Mouse (Mus musculus) forebrain, embryonic 15.5 days (tissue): ENCODE measurements at regions not wholly inside any gene's neighbourhood (a gene's known extent, or its start where the extent isn't known, plus 50 kb on each side); places are given as distances from the start of the nearest gene placed in this dataset.

ENCODE experiments used
- ATAC-seq: fragments of 200-750 bp; cut with Nextera tagmentation; replicated peaks from 2 replicates; pipeline ENCODE4 v1.8.0; 2017; ENCODE audit warnings: mild to moderate bottlenecking, moderate TSS enrichment, moderate library complexity
- H3K27ac ChIP-seq: fragments of 300-500 bp; sonication (generic); replicated peaks from 2 replicates; pipeline ENCODE4 v1.5.1; 2015; ENCODE audit warnings: mild to moderate bottlenecking, inconsistent platforms
- H3K27me3 ChIP-seq: fragments of 300-500 bp; sonication (generic); 2 replicates; pipeline ENCODE4 v1.6.1; 2015; ENCODE audit warnings: inconsistent platforms
- H3K36me3 ChIP-seq: fragments of 300-500 bp; sonication (generic); 2 replicates; pipeline ENCODE4 v1.6.1; 2015; ENCODE audit warnings: mild to moderate bottlenecking, inconsistent platforms
- H3K4me1 ChIP-seq: fragments of 300-500 bp; sonication (generic); 2 replicates; pipeline ENCODE4 v1.6.1; 2015; ENCODE audit warnings: inconsistent platforms
- H3K4me2 ChIP-seq: fragments of 300-500 bp; sonication (generic); replicated peaks from 2 replicates; pipeline ENCODE4 v1.6.1; 2015; ENCODE audit warnings: mild to moderate bottlenecking, inconsistent platforms
- H3K4me3 ChIP-seq: fragments of 300-500 bp; sonication (generic); 2 replicates; pipeline ENCODE4 v1.5.1; 2015; ENCODE audit warnings: mild to moderate bottlenecking, inconsistent platforms
- H3K9ac ChIP-seq: fragments of 300-500 bp; sonication (generic); replicated peaks from 2 replicates; pipeline ENCODE4 v1.6.1; 2015; ENCODE audit warnings: mild to moderate bottlenecking, inconsistent platforms
- H3K9me3 ChIP-seq: fragments of 300-500 bp; sonication (generic); 2 replicates; pipeline ENCODE4 v1.6.1; 2016; ENCODE audit warnings: inconsistent platforms
- WGBS: fragments of 180-500 bp; shearing (Covaris S2); methylation state at CpG from one replicate; pipeline ENCODE4 v1.1.7; 2015; ENCODE audit warnings: mixed read lengths; 5-methylcytosine and 5-hydroxymethylcytosine counted together
- microRNA counts: library from miRNA; unstranded; fragments of <30 nt; microRNA quantifications from one replicate; lab custom pipeline; 2016
- microRNA-seq: library from miRNA; unstranded; fragments of <30 nt; microRNA quantifications from one replicate; pipeline ENCODE4, GENCODE M21; 2016

DNA sequence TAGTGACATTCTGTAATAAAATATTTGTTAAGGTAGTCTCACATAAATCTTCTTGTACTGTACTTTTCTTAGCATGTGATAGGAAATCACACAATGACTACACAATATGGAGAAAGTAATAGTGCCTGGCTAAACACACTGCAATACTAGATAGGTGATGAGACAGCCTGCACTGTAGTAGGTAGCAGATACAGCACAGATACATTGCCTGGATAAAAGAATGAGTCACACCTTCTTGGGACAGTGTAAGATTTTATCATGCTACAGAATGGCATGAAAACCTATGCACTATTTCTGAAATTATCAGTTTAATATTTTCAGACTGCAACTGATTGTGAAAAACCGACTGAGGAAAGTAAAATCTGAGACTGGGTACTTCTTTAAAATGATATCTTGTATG is 1855.2 kb upstream of the Lrrc6 start:
- H3K9ac ChIP-seq, result no peak overlapping the region
- WGBS, result 85% methylated on average over 1 of the region's 1 CpGs
- no peaks in the 10 kb centered on the region for H3K36me3 ChIP-seq
- no peak overlapping the region for H3K27ac ChIP-seq
- no peak overlapping the region for H3K4me2 ChIP-seq
- no peaks in the 10 kb centered on the region for H3K27me3 ChIP-seq
- H3K4me1 ChIP-seq, result peaks cover 7% of the 10 kb centered on the region
- no peak for ATAC-seq
- H3K9me3 ChIP-seq, result no peaks in the 10 kb centered on the region
- no peak overlapping the region for H3K4me3 ChIP-seq

DNA sequence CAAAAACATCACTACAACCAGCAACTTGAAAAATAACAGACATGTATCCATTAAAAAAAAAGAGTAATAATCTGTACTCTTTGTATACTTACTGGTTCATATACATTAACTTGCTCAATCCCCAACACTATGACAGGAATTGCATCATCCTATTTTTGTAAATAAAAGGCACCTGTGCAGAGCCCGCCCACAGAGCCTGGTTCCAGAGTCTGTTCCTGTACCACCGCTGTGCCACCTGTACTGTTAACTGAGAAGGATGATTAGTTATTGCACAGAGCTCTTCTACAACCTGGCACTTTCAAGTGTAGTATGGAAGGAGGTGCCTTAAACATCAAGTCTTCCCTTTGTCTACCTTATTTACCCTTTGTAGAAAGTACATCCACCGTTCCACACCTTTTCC is 1843.9 kb upstream of the Lrrc6 start:
- H3K27me3 ChIP-seq, result no peaks in the 10 kb centered on the region
- H3K4me1 ChIP-seq, result no peaks in the 10 kb centered on the region
- no peaks in the 10 kb centered on the region for H3K9me3 ChIP-seq
- H3K27ac ChIP-seq, result no peak overlapping the region
- H3K4me2 ChIP-seq, result no peak overlapping the region
- 94% methylated on average over 3 of the region's 3 CpGs for WGBS
- no peak overlapping the region for H3K4me3 ChIP-seq
- ATAC-seq, result no peak
- no peak overlapping the region for H3K9ac ChIP-seq
- peaks cover 8% of the 10 kb centered on the region for H3K36me3 ChIP-seq

DNA sequence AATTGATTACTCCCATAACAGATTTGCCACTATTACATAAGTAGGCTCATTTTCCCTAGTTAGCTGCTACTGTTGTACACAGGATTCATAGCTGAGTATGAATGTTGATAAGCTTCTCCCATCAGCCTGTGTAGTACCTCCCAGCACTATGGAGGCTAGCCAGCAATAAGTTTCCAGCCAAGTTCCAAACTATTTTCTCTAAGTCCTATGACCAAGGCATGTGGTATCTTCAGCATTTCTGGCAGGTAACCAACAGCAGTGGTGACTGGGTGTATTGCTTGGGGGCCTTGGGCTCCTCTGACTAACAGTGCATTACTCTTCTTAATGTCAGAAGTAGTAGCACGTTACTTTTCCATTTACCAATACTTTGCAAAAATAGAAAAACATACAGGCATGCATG is 1841.8 kb upstream of the Lrrc6 start:
- no peak for ATAC-seq
- Histone ChIP-seq H3K9ac (no peak overlapping the region), H3K9me3 (no peaks in the 10 kb centered on the region), H3K4me3 (no peak overlapping the region), H3K27ac (no peak overlapping the region), H3K36me3 (peaks cover 8% of the 10 kb centered on the region), H3K4me2 (no peak overlapping the region), H3K27me3 (no peaks in the 10 kb centered on the region), H3K4me1 (no peaks in the 10 kb centered on the region)
- 96% methylated on average over 1 of the region's 1 CpGs for WGBS

DNA sequence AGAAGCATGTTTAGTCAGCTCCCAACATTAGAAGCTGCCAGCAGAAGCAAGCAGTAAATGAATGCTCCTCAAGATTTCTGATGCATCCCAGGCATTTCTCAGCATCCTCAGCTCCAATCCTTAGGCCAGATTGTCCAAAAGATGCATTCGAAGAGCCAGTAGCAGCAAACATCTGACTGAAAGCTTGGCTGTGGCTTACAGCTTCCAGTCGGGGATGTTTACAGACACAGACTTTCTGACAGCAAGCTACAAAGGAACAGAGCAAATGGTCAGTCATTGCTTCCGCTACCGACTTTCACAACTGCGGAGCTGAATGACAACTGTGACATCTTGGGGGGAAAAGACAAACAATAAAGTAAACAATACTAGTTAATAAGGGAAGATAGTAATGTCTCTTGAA is 1840.3 kb upstream of the Lrrc6 start:
- H3K27ac ChIP-seq, result no peak overlapping the region
- H3K36me3 ChIP-seq, result peaks cover 8% of the 10 kb centered on the region
- H3K4me1 ChIP-seq, result no peaks in the 10 kb centered on the region
- no peaks in the 10 kb centered on the region for H3K27me3 ChIP-seq
- no peak overlapping the region for H3K9ac ChIP-seq
- H3K4me3 ChIP-seq, result no peak overlapping the region
- WGBS, result 85% methylated on average over 5 of the region's 5 CpGs
- no peak for ATAC-seq
- H3K9me3 ChIP-seq, result no peaks in the 10 kb centered on the region
- no peak overlapping the region for H3K4me2 ChIP-seq

DNA sequence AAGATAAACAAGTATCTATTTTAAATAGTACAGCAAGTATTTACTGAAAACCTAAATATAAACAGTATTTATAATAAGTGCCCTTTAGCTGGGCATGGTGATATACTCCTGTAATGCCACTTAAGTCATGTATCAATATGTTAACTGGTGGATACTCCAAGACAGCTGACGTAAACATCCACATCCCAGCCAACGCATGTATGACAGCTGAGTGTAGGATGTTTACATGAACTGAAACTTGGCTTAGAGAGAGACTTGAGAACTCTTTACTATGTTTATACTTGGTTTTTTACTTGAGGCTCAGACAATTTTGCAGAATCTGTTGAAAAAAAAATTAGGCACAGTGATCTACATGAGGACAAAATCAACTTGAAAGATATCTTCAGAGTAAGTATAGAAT is 1836.6 kb upstream of the Lrrc6 start:
- Histone ChIP-seq H3K4me1 (no peaks in the 10 kb centered on the region), H3K27ac (no peak overlapping the region), H3K36me3 (peaks cover 8% of the 10 kb centered on the region), H3K9ac (no peak overlapping the region), H3K4me2 (no peak overlapping the region), H3K4me3 (no peak overlapping the region), H3K27me3 (no peaks in the 10 kb centered on the region), H3K9me3 (no peaks in the 10 kb centered on the region)
- WGBS, result 87% methylated on average over 2 of the region's 2 CpGs
- no peak for ATAC-seq

DNA sequence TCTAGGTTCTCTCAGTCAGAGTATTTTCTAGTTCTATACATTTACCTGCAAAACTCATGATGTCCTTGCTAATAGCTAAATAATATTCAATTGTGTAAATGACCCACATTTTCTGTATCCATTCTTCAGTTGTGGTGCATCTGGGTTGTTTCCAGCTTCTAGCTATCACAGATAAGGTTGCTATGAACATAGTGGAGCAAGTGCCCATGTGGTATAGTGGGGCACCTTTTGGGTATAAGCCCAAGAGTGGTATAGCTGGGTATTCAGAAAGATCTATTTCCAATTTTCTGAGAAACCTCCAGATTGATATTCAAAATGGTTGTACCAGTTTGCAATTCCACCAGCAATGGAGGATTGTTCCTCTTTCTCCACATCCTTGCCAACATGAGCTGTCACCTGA is 1835.1 kb upstream of the Lrrc6 start:
- Histone ChIP-seq H3K4me3 (no peak overlapping the region), H3K4me1 (no peaks in the 10 kb centered on the region), H3K4me2 (no peak overlapping the region), H3K27me3 (no peaks in the 10 kb centered on the region), H3K9ac (no peak overlapping the region), H3K36me3 (peaks cover 4% of the 10 kb centered on the region), H3K9me3 (no peaks in the 10 kb centered on the region), H3K27ac (no peak overlapping the region)
- no peak for ATAC-seq

DNA sequence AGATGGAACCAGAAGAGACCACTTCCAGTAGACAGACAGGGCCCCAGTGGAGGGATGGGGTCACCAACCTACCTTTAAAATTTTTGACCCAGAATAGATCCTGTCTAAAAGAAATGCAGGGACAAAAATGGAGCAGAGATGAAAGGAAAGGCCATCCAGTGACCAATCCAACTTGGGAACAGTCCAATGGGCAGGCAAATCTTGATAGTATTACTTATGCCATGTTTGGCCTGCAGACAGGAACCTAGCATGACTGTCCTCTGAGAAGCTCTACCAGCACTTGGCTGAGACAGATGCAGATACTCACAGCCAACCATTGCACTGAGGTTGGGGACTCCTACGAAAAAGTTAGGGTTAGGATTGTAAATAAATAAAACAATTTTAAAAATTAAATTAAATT is 1815.4 kb upstream of the Lrrc6 start:
- Histone ChIP-seq H3K4me2 (no peak overlapping the region), H3K9ac (no peak overlapping the region)

More for the DNA sequence above, 1815.4 kb upstream of the Lrrc6 start:
- H3K36me3 ChIP-seq, result no peaks in the 10 kb centered on the region
- no peaks in the 10 kb centered on the region for H3K9me3 ChIP-seq
- WGBS, result 93% methylated on average over 1 of the region's 1 CpGs
- no peak overlapping the region for H3K4me3 ChIP-seq
- H3K27ac ChIP-seq, result no peak overlapping the region
- ATAC-seq, result no peak
- no peaks in the 10 kb centered on the region for H3K27me3 ChIP-seq
- no peaks in the 10 kb centered on the region for H3K4me1 ChIP-seq

MicroRNA genes in the stretch of these regions (microRNA counts, 519-probe panel; counts per million panel counts)
- microRNA mmu-miR-30b (lab: Ali Mortazavi, UCI) (3,624 counts per million, percentile 87 among the panel's probes with 10 or more counts), microRNA mmu-miR-30d (lab: Ali Mortazavi, UCI) (3,354 counts per million, percentile 80 among the panel's probes with 10 or more counts)

Small RNA genes in the stretch of these regions (microRNA-seq; reads per million reads assigned to microRNA genes)
- gene Mir30b (134 reads per million, percentile 56 among the genes with 10 or more reads in this experiment), gene Mir30d (7,796 reads per million, percentile 94 among the genes with 10 or more reads in this experiment)
